Mouse (Mus musculus) ES-CJ7 (cell line): ENCODE results near the gene Vezf1.

Experiments
- DNase-seq: peaks from one replicate; pipeline ENCODE4 v3.0.0; 2011; ENCODE audit warnings: low read depth, low spot score

The Vezf1 gene

DNA sequence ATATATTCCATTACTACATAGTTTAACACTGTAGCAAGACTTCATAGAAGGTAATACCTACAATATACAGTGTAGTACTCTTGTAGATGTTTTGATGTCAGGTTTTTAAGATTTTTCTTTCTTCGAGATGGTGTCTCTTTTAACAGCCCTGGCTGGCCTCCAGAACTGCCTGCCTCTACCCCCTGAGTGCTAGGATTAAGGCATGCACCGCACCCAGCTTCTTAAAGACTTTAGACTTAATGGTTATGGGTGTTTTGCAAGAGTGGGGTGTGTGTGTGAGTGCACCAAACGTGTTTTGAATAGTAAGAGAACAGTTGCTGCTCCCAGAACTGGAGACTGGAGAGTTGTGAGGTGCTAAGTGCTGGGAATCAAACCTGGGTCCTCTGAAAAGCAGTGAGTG lies 14.3 kb upstream of the Vezf1 start:
- no peak for DNase-seq

DNA sequence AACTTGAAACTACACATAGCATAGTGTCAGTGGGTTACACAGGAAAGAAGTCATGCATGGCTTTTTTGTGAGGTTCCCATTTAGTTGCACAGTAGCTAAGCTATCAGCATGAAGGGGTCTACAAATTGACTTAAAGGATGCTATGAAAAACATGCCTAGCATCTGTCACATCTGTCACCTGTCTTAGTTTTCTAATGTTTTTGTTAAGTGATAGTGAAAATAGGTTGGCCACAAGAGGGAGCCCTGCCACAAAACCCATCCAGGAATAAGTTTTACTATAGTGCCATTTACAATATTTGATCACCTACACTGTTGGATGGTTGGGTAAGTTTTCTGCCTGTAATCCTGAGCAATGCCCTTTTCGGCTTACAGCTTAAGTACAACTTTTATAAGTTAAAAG lies 13.5 kb upstream of the Vezf1 start:
- DNase-seq = peak; percentile 46

DNA sequence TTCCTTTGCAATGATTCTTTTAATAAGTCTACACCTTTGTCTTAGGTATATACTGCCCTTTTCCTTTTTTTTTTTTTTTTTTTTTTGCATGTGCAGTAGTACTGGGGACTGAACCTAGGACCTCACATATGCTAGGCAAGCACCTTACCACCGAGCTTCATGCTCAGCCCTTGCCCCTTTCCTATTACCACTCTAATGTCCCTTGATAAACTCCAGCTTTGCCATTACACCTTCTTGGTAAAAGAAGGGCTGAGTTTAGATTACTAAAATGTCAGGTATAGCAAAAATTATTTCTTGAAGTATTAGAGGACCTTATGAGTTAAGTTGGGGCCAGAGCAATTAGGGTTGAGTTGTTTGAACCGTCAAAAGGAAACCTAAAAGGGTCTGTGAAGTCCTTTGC lies 12.3 kb upstream of the Vezf1 start:
- no peak for DNase-seq

DNA sequence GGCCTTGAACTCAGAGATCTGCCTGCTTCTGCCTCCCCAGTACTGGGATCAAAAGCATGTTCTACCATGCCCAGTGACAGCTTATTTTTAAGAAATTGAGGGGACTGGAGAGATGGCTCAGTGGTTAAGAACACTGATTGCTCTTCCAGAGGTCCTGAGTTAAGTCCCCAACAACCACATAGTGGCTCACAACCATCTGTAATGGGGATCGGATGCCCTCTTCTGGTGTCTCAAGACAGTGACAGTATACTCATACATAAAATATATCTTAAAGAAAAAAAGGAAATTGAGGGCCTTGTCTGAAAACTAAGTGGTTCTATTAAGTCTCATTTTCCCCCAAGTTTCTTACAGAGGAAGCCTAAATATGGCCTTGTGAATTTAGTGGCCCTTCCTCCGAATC lies 10.3 kb upstream of the Vezf1 start:
- DNase-seq = peak; percentile 52

DNA sequence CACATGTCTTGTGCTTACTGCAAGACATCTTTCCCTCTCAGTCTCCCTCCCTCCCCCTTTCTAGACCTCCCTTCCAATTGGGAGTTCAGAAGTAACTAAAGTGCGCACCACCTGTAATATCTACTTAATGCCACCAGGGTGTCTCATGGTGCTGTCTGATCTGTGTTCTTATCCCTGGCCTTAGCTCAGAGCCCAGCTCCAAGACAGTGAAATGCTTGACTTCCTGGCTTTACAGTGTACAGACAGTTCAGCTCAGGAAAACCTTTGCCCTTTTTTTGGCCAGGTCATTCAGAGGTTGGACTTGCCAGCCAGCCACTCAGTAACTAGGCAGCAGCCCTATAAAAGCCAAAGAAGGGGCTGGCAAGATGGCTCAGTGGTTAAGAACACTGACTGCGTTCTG lies 8.9 kb upstream of the Vezf1 start:
- peak; percentile 89 for DNase-seq

DNA sequence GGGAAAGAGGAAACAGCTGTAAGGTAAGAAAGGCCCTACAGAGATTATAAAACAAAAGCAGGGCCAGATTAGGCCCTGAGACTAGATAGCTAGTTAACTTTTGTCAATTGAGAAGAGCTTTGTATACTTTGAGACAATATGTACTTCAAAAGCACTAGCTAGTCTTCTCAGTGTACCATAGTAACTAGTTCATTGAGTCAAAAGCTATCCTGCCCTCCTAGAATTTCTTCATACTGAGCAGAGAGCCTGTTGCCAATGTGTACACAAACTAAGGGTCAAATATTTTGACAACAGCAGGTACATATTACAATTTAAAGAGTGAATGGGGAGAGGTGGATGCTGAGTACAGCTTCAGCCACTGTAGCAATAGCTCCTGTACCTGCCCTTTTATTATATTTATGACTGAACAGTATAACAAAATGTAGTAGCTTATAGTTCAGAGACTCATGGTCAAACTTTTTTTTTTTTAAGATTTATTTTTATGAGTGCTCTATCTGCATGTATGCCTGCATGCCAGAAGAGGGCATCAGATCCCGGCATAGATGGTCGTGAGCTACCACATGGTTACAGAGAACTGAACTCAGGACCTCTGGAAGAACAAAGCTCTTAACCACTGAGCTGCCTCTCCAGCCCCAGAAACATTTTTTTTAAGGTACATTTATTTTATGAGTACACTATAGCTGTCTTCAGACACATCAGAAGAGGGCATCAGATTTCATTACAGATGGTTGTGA lies 6.0 kb upstream of the Vezf1 start:
- DNase-seq = peak; percentile 44

DNA sequence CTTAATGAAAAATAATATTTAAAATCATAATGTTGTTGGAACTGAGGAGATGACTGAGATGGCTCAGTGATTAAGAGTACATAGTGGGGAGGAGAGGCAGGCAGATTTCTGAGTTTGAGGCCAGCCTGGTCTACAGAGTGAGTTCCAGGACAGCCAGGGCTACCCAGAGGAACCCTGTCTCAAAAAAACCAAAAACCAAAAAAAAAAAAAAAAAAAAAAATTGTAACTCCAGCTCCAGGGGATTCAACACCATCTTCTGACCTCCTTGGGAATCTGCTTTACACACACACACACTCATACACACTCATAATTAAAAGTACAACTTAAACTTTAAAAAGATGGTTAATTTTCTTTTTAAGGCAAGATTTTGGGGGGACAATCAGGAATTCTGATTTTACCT lies 2.3 kb upstream of the Vezf1 start:
- no peak for DNase-seq

DNA sequence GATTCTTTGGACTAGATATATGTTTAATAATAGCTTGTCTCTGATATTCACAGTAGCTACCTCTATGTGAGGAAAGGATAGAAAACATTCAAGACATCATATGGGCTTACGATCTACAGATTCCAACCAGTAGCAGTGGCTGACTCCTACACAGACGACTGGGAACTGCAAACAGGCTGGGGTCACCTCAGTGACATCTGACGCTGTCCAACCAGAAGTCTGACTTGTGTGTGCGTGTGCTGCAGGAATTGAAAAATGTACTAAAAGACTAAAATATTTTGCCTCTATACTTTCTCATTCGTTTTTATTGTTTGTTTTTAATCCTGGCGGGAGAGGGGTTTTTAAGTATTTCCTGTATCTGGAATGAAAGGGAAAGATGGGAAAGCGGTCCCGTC lies 891 bp upstream of the Vezf1 start:
- DNase-seq = peak; percentile 31

DNA sequence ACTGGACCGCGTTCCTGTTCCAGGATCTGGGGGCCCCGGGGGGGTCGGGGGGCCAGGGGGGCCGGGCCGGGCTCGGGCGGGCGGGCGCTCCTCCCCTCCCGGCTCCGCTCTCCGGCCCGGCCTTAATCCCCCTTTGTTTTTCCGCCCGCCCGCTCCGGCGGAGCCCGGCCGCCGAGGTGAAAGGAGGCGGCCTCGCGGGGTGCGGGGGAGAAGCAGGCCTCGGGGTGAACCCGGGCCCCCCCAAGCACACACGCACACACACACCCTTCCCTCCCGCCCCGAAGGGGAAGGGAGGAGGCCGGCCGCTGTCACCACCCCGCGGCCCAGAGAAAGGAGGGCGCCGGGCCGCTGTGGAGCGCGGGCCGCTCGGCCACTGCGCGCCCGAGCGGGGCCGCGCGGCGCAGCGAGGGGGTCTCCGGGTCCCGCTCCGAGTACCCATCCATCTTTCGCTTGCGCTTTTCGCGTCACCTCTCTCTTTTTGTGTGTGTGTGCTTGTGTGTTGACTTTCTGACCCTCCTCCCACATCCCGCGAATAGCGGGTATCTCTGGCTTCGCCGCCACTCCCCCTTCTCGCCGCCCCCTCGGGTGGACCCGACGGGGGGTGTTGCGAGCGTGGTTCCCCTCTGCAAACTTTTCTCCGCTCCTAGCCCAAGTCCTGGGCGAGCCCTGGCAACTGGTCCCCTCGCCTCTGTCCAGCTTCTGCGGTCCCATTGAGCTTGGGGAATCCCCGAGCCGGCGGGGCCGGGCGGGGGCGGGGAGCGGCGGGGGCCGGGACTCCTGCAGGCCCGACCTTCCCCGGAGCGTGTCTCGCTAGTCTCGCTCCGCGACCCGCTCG lies 549 bp downstream of the Vezf1 start:
- DNase-seq = peak; percentile 19

DNA sequence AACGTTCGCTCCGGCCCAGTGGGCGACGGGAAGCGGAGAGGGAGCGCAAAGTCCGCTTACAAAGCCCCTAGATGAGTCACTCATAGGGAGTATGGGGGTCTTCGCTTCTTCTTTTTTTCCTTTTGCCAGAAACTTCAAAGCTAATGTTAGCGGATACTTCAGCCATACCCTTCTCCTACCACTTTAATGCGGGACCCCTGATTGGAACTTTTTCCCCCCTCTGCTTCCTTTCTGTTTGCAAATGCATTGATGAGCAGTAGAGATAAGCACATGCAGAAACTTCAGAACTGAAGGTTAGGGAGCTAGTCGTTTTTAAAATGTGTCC lies 1.1 kb downstream of the Vezf1 start:
- DNase-seq = no peak

DNA sequence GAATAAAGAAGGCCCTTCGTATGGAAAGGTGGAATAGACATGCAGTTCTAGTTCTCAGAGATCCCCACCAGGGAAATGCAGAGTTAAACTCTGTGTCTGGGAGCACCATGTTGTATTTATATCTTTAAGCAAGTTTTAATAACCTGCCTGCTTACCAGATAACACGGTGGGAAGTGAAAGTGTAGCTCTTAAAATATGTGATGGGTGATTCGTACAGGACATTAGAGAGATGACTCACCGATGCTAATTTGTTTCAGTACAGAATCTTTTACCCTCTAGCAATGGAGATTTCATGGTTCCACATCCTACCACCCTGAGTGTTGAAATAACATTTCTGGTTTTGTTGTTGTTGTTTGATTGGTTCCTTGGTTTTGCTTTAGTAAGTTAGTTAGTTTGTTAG lies 2.3 kb downstream of the Vezf1 start:
- DNase-seq = no peak

DNA sequence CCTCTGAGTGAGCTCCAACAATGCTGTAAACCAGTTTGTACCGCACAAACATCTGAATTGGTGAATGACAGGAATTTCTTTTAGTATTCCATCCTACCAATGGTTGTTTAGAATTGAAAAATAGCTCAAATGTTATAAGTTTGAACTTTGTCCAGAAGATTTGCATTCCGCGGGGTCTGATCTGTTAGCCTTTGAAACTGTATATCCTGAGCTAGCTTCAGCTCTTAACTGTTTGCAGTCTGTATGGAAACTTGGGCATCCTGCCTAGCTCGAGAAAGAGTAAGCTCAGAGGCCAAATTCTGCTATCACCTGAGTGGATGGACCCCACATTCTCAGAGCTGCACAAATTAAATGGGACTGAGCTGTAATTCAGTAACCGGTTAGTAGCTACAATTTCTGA lies 3.0 kb downstream of the Vezf1 start:
- DNase-seq = no peak

DNA sequence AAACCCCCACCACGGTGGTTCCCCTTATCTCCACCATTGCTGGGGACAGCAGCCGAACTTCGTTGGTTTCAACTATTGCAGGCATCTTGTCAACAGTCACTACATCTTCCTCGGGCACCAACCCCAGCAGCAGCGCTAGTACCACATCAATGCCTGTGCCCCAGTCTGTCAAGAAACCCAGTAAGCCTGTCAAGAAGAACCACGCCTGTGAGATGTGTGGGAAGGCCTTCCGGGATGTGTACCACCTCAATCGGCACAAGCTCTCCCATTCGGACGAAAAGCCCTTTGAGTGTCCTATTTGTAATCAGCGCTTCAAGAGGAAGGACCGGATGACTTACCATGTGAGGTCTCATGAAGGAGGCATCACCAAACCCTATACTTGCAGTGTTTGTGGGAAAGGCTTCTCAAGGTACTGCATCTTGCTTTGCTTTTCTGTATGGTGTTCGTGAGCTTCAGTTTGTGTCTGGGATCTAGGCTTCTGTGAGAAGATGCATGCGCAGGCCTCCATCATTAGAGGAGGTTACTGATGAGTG lies 5.3 kb downstream of the Vezf1 start:
- no peak for DNase-seq

DNA sequence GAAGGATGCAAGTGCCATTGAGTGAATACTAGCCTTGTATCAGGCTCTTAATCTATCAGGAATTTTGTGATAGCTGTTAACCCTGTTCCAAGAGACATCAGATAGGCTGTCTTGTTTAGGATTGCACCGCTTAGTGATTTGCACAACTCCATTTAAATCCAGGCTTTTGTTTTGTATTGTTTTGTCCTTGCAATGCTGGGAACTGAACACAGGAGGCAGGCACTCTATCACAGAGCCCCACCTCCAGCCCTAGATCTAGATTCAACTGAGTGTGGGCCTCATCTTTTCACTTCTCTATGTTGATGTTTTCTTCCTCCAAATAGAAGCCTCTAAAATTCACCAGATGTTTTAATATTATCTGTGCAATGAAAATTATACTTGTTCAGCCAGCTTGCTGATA lies 7.6 kb downstream of the Vezf1 start:
- peak; percentile 61 for DNase-seq

DNA sequence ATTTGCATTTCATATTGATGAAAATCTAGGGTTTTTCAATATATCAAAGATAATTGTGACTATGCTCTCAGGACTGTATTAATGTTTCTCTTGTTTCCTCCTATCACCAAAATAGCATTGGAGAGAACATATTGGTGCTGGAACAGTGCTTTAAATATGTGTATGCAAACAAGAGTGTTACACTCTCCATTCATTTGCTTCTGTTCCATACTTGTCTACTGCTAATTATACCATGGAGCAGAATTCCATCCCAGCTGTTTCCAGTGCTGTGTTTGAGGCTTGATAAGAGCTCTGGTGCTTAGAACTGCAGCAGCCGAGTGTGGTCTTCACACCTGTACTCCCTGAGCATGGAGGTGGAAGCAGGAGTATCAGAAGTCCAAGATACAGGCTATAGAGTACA lies 8.3 kb downstream of the Vezf1 start:
- no peak for DNase-seq

DNA sequence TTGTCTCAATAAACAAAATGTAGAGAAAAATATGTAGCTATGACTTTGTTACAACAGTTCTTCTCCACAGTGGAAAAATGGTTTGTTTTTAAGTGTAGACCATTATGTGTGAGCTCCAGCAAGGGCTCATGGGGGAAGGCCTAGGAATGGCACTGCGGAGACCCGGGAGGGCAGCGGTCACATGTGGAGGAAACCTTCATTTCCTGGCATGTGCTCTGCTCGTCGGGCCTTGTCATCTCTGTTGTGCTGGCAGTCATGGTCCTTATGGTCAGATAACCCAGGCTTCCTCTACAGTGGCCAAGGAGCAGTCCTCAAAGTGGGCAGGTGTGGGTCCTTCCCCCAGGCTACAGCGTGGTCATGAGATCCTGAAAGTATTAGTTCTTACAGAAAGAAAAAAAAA lies 15.6 kb downstream of the Vezf1 start:
- DNase-seq = no peak

DNA sequence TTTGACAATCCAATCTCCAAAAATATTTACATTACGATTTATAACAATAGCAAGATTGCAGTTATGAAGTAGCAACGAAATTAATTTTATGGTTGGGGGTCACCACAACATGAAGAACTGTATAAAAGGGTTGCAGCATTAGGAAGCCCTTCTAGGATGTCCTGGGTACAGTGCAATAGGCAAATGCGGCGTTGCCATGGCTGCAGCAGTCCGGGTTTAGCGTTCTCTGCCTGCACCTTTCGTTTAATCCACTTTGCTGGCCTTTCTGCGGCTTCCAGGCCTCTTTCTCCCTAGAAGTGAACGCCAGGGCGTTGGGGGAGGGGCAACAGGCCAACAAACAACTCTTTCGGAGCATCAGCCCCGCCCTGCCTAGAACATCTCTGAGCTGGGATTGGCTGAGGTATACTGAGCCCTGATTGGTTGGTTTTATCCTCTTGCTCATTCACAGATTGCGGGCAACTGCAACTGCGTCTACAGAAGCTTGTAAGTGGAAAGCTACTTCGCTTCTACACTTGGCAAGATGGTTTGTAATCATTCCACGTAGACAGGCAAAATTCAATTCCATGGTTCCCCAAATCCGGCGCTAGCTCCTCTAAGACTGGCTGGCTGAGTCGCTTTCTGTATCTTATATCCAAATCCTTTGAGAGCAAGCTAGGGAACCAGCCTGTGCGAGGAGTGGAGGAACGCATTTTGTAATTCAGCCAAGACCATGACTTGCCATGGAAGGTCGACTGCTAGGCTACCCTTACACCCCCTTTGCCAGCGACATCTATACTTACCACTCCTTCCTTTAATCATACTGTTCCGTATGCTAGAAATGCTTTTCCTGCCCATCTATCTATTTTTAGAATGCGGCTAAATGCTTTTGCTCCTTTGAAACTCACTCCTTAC lies 18.9 kb downstream of the Vezf1 start:
- DNase-seq = peak; percentile 97

DNA sequence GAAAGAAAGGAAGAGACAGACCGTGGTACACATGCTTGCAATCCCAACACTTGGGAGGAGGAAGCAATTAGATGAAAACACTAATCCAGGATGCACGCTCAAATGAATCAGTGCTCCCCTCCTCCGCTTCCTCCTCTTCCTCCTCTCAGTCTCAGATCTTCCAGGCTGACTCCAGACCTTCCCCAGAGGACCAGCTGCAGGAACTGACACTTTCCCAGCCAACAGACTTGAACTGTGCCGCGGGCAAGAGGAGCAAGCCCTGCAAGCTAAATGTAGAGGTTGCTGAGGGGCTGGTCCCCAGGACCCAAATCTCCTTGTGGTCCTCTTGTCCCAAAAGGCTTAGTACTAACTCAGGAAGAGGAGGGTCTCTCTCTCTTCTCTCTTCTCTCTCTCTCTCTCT lies 21.1 kb downstream of the Vezf1 start:
- DNase-seq = no peak

DNA sequence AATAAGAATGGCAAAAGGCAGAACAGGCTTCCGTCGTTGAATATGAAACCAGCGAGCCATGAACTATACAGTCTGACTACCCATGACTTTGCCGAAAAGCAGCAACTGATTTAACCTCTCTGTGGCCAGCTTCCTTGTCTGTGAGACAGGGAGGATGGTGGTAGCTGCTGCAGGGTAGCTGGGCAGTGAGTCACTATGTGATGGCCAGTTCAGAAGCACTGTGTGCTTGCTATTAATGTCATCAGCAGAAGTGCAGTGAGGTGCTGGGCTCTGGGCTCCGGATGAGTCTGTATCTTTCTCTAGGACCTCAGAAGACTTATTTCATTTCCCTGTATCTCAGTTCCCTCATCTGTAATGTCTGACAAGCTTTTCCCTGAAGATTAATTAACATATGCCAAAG lies 22.2 kb downstream of the Vezf1 start:
- DNase-seq = no peak

DNA sequence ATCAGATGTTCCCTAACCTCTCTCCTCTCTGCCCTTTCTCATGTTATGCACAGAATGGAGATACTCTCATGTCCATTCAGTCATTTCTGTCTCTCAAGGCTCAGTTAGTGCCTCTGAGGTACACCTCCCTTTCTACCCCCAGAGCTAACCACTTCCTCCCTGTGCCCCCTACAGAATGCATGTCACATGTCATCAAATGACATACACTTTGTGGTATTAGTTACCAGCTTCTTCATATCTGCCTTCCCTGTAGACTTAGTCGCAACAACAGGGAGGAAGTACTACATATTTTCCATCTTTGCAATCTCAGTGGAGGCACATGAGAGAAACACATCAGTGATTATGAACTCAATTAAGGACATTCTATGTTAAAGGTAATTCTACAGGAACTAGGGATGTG lies 23.9 kb downstream of the Vezf1 start:
- DNase-seq = no peak

DNA sequence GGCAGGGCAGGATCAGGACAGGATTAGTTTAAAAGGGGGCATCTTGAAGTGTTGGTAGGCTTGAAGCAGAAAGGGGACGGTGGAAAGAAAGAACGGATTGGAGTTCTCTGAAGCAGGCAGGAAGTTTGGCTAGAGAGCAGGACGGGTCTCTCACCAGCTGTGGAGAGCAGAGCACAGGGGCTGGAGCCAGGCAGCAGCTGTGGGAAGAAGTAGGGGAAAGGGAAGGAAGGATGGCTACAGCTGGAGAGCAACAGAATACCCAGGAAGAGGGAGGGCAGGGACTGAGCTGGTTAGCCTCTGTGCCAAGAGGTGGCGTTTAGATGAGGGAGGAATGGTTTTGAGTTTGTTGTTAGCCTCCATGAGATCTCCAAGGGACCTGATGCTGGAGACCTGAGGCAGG lies 29.1 kb downstream of the Vezf1 start:
- no peak for DNase-seq

DNA sequence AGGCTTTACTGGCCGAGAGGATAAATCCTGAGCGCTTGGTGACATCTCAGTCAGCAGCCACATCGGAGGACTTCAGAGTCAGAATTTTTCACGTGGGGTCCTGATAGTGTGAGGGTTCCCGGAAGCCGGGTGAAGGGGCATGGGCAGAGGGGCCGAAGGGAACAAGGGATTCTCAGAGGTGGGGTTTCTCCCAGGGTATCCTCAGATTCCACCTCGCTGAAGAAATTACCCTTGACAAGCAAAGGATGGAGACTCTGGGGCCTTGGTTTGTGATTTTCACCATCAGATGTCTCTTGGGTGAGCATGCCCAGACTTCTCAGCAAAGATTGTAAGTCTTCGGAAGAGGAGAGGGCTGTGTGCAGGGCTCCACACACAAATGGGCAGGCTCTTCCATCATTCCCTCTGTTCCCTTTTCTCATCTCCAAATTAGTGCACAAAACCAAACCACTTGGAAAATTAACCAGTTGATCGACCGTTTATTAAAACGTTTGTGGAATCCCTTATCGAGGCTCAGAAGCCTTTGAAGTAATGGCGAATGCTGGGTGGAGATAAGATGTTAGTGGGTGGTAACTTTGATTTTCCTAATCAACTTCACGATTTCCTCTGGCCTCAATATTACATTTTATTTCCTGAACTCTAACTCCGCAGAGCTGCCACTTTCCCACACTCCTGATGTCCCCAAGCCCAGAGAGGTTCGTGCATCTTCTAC lies 30.1 kb downstream of the Vezf1 start, which contains the start of gene Cuedc1:
TSS of gene Cuedc1 (plus strand) at position 38 of the 709 bp plus-strand sequence.
- no peak for DNase-seq
